Mouse (Mus musculus) brain, embryonic 14.5 days (tissue): ENCODE results near the gene Il17rc.

ENCODE experiments used
- CTCF ChIP-seq: fragments of 200-500 bp; IDR thresholded peaks from 2 replicates; pipeline ENCODE4 v1.5.1; 2012; ENCODE audit warnings: inconsistent platforms, mild to moderate bottlenecking, moderate library complexity, borderline replicate concordance; ENCODE audit not compliant: insufficient read depth, insufficient read length; ENCODE audit errors: extremely low read depth
- POLR2A ChIP-seq: fragments of 200-500 bp; IDR thresholded peaks from 2 replicates; pipeline ENCODE4 v1.6.1; 2012; ENCODE audit warnings: mild to moderate bottlenecking, inconsistent platforms, borderline replicate concordance; ENCODE audit not compliant: poor library complexity, insufficient read depth, insufficient read length, severe bottlenecking; ENCODE audit errors: extremely low read depth

DNA sequence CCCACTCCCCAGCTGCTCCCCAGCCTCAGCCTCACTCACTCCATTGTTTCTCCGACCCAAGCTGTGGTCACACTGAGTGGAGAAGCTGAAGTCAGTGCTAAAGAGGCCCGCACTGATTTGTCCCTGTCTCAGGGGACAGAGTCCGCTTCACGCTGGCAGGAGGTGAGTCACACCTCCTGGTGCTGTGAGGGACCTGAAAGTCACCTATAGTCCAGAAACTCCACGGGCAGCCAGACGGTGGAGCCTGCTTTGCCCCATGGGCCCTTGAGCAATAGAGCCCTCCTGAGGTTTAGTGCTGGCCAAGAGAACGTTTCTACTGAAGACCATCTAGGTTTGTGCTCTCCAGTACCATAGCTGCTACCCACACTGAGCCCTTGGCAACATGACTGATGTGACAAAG, 36.5 kb upstream of the Il17rc start:
- TF ChIP-seq POLR2A = no peak
- no peak for TF ChIP-seq CTCF
